Mouse (Mus musculus): ENCODE results near the gene Pebp1. TPM values are rescaled to one million over a fixed set of nuclear protein-coding genes. Genes with fewer than 3 reads are reported as not detected.

Gene Pebp1
- polyA plus RNA-seq, 1 experiment from 2014 or later = 1,043 TPM

Other genes starting within 250 kb of the Pebp1 start
- 83.2 and 90.5 TPM in 2 replicates for gene Suds3, start 171.5 kb downstream of the Pebp1 start, polyA plus RNA-seq (2015; fragmentation: Nextera tagmentation; extraction: Ambion mirVana)
- gene Taok3, start 167.5 kb downstream of the Pebp1 start, polyA plus RNA-seq (2015; fragmentation: Nextera tagmentation; extraction: Ambion mirVana) = 47.0 and 50.0 TPM in 2 replicates
- 1.5 and 1.9 TPM in 2 replicates for gene Vsig10, start 31.5 kb upstream of the Pebp1 start, polyA plus RNA-seq (2015; fragmentation: Nextera tagmentation; extraction: Ambion mirVana)
- gene Wsb2, start 69.7 kb upstream of the Pebp1 start, polyA plus RNA-seq (2015; fragmentation: Nextera tagmentation; extraction: Ambion mirVana) = 181 and 194 TPM in 2 replicates
- gene Rfc5, start 101.4 kb upstream of the Pebp1 start, polyA plus RNA-seq (2015; fragmentation: Nextera tagmentation; extraction: Ambion mirVana) = 33.7 and 37.5 TPM in 2 replicates
- 6.4 and 7.1 TPM in 2 replicates for gene Ksr2, start 126.4 kb upstream of the Pebp1 start, polyA plus RNA-seq (2015; fragmentation: Nextera tagmentation; extraction: Ambion mirVana)

Data from hindbrain, embryonic 13.5 days (tissue).